14 mouse cellular contexts compared by ENCODE assay signal in genomic region chr2:29413259-29413993, GRCm38 (mm10).
DNase-seq lines count a peak whose midpoint lies in the region; ATAC-seq lines count a peak whose summit lies in the region.
"Had no signal": no experiment of that assay in that cellular context is flagged by ENCODE, and none has a peak within 500 bp of the region (broad histone marks: within the 10 kb centered on the region; RNA-seq: fewer than 3 reads in every experiment).

No protein-coding gene starts in this region.

- no peak overlapping the region for H3K9ac ChIP-seq in kidney, embryonic 14.5 days (ENCODE audit: low read depth, low read length)
- no peak overlapping the region for H3K9ac ChIP-seq in lung, embryonic 16.5 days (ENCODE audit: low read length)
- H3K9ac ChIP-seq in stomach, embryonic 16.5 days (ENCODE audit: low read length), result no peak overlapping the region
- H3K9ac ChIP-seq: hindbrain, embryonic 13.5 days; midbrain, embryonic 15.5 days; neural tube, embryonic 12.5 days had no signal

- no peaks in the 10 kb centered on the region for H3K27me3 ChIP-seq in kidney, embryonic 14.5 days (ENCODE audit: control insufficient read depth, insufficient read depth, low read length)
- H3K27me3 ChIP-seq in lung, embryonic 16.5 days (ENCODE audit: control insufficient read depth, insufficient read depth, low read depth, low read length), result no peaks in the 10 kb centered on the region
- no peaks in the 10 kb centered on the region for H3K27me3 ChIP-seq in stomach, embryonic 16.5 days (ENCODE audit: control insufficient read depth, insufficient read depth, low read length)
- H3K27me3 ChIP-seq: hindbrain, embryonic 13.5 days; midbrain, embryonic 15.5 days; neural tube, embryonic 12.5 days had no signal

- 60% methylated on average over 13 of the region's 13 CpGs for whole genome bisulfite sequencing in kidney, embryonic 14.5 days
- WGBS in lung, embryonic 16.5 days, result 36% methylated on average over 13 of the region's 13 CpGs
- 54% methylated on average over 13 of the region's 13 CpGs for WGBS in stomach, embryonic 16.5 days

- peak; percentile 88 for DNase-seq in heart, adult 11 months
- DNase-seq in heart, adult 8-10 months (ENCODE audit: low spot score), result no peak
- peak; percentile 30 for DNase-seq in kidney, postnatal 14 days
- DNase-seq in thymus, postnatal 36 days, result no peak
- DNase-seq in neural tube, embryonic 10.5 days (ENCODE audit: extremely low spot score, low spot score), result no peak
- DNase-seq: cerebellum, postnatal 25 days; right cerebral cortex, adult 18-20 months had no signal

- no peak overlapping the region for H3K4me3 ChIP-seq in kidney, embryonic 14.5 days (ENCODE audit: low read length)
- no peak overlapping the region for H3K4me3 ChIP-seq in lung, embryonic 16.5 days (ENCODE audit: low read length)
- H3K4me3 ChIP-seq in stomach, embryonic 16.5 days (replicated peaks; ENCODE audit: low read length), result no peak overlapping the region
- H3K4me3 ChIP-seq: hindbrain, embryonic 13.5 days; midbrain, embryonic 15.5 days; neural tube, embryonic 12.5 days had no signal

- no peaks in the 10 kb centered on the region for H3K9me3 ChIP-seq in kidney, embryonic 14.5 days (ENCODE audit: control insufficient read depth, low read length)
- no peaks in the 10 kb centered on the region for H3K9me3 ChIP-seq in lung, embryonic 16.5 days (ENCODE audit: control insufficient read depth, low read length)
- no peaks in the 10 kb centered on the region for H3K9me3 ChIP-seq in stomach, embryonic 16.5 days (replicated peaks; ENCODE audit: control insufficient read depth, low read length)
- H3K9me3 ChIP-seq: hindbrain, embryonic 13.5 days; midbrain, embryonic 15.5 days; neural tube, embryonic 12.5 days had no signal

- H3K4me1 ChIP-seq in kidney, embryonic 14.5 days (ENCODE audit: control insufficient read depth, insufficient read depth, low read length), result peaks cover 21% of the 10 kb centered on the region
- peaks cover 24% of the 10 kb centered on the region for H3K4me1 ChIP-seq in lung, embryonic 16.5 days (replicated peaks; ENCODE audit: control insufficient read depth, insufficient read depth, low read length)
- H3K4me1 ChIP-seq in stomach, embryonic 16.5 days (ENCODE audit: control insufficient read depth, insufficient read depth, low read length), result peaks cover 19% of the 10 kb centered on the region

- ATAC-seq in kidney, embryonic 14.5 days (ENCODE audit: low FRiP score, low TSS enrichment), result no peak
- ATAC-seq in lung, embryonic 16.5 days (ENCODE audit: low read depth), result peak; percentile 88
- ATAC-seq in stomach, embryonic 16.5 days (ENCODE audit: insufficient read depth, low FRiP score), result peak; percentile 86
- ATAC-seq: midbrain, embryonic 15.5 days had no signal

- H3K36me3 ChIP-seq in kidney, embryonic 14.5 days (ENCODE audit: control insufficient read depth, insufficient read depth, low read length), result no peaks in the 10 kb centered on the region
- H3K36me3 ChIP-seq in lung, embryonic 16.5 days (ENCODE audit: control insufficient read depth, insufficient read depth, low read length), result no peaks in the 10 kb centered on the region
- H3K36me3 ChIP-seq in stomach, embryonic 16.5 days (ENCODE audit: control insufficient read depth, insufficient read depth, low read length), result no peaks in the 10 kb centered on the region
- H3K36me3 ChIP-seq: hindbrain, embryonic 13.5 days; midbrain, embryonic 15.5 days; neural tube, embryonic 12.5 days had no signal

- H3K4me2 ChIP-seq in kidney, embryonic 14.5 days (replicated peaks; ENCODE audit: low read depth, low read length), result no peak overlapping the region
- H3K4me2 ChIP-seq in lung, embryonic 16.5 days (ENCODE audit: low read depth, low read length), result peak overlapping the region; percentile 6; the same call in 1 of the 2 replicates
- H3K4me2 ChIP-seq in stomach, embryonic 16.5 days (ENCODE audit: low read depth, low read length), result peak overlapping the region; percentile 4; the same call in 1 of the 2 replicates
- H3K4me2 ChIP-seq: hindbrain, embryonic 13.5 days; midbrain, embryonic 15.5 days; neural tube, embryonic 12.5 days had no signal

- H3K27ac ChIP-seq in kidney, embryonic 14.5 days (ENCODE audit: low read depth, low read length), result no peak overlapping the region
- H3K27ac ChIP-seq in lung, embryonic 16.5 days (ENCODE audit: low read length), result peak overlapping the region; percentile 61
- peak overlapping the region; percentile 31; the same call in 1 of the 2 replicates for H3K27ac ChIP-seq in stomach, embryonic 16.5 days (ENCODE audit: low read length)
- H3K27ac ChIP-seq: hindbrain, embryonic 13.5 days; macrophage; midbrain, embryonic 15.5 days; neural tube, embryonic 12.5 days had no signal

Comparison
In these comparisons a context has a peak if more than half of its experiments do, and no peak if none do; other contexts are left out.
1. DNase-seq: peak in heart, adult 11 months (single experiment) and kidney, postnatal 14 days (single experiment); none in heart, adult 8-10 months (single experiment), thymus, postnatal 36 days (0 of 2) and neural tube, embryonic 10.5 days (single experiment).